In genomic region chr14:25457434-25457957, GRCm38 (mm10) we compare ENCODE assay signal across 8 mouse cellular contexts. TPM values are rescaled to one million over a fixed set of nuclear protein-coding genes. Genes with fewer than 3 reads are reported as not detected.
A peak's percentile ranks its signal among the peaks of the same experiment; 100 is the strongest.
DNase-seq lines count a peak whose midpoint lies in the region; ATAC-seq and TF ChIP-seq lines count a peak whose summit lies in the region.

No protein-coding gene starts in this region.

- WGBS in bone marrow, adult 2 months = 1% methylated on average over 52 of the region's 52 CpGs
- WGBS in heart, embryonic 14.5 days = under 1% methylated on average over 43 of the region's 52 CpGs
- WGBS in liver, embryonic 11.5 days = 1% methylated on average over 50 of the region's 52 CpGs

- H3K4me1 ChIP-seq in bone marrow, adult 2 months (ENCODE audit: control insufficient read depth, insufficient read depth, low read length) = peaks cover 3% of the 10 kb centered on the region
- H3K4me1 ChIP-seq in heart, embryonic 14.5 days (ENCODE audit: control insufficient read depth in 2 of 2, insufficient read depth in 2 of 2, low read length in 2 of 2) = peaks cover 24 to 45% of the 10 kb centered on the region in 2 experiments
- peaks cover 24% of the 10 kb centered on the region for H3K4me1 ChIP-seq in liver, embryonic 11.5 days (replicated peaks; ENCODE audit: control insufficient read depth, insufficient read depth, low read length)

- H3K9me3 ChIP-seq in heart, embryonic 14.5 days (ENCODE audit: control insufficient read depth, low read length) = no peaks in the 10 kb centered on the region
- no peaks in the 10 kb centered on the region for H3K9me3 ChIP-seq in liver, embryonic 11.5 days (ENCODE audit: control insufficient read depth, low read length)

- H3ac ChIP-seq in myocyte (ENCODE audit: control insufficient read depth, insufficient read length) = peak overlapping the region; percentile 80

- peak overlapping the region; percentile 83 for H3K4me2 ChIP-seq in heart, embryonic 14.5 days (ENCODE audit: low read length)
- H3K4me2 ChIP-seq in liver, embryonic 11.5 days = peak overlapping the region; percentile 98
- H3K4me2 ChIP-seq in myocyte (ENCODE audit: low read depth) = peak overlapping the region; percentile 91

- H3K79me2 ChIP-seq in myocyte (ENCODE audit: control insufficient read depth, insufficient read depth) = peaks cover 31% of the 10 kb centered on the region

- H3K36me3 ChIP-seq in heart, embryonic 14.5 days (ENCODE audit: control insufficient read depth, insufficient read depth, low read length) = no peaks in the 10 kb centered on the region
- no peaks in the 10 kb centered on the region for H3K36me3 ChIP-seq in liver, embryonic 11.5 days (ENCODE audit: control insufficient read depth, insufficient read depth, low read length)
- H3K36me3 ChIP-seq in myocyte (ENCODE audit: control insufficient read depth, insufficient read depth) = no peaks in the 10 kb centered on the region

- peak; percentile 85 for DNase-seq in A20 (ENCODE audit: low read depth, low spot score)
- DNase-seq in fibroblast of lung, adult 2 months (ENCODE audit: low read depth) = peak; percentile 94
- DNase-seq in kidney, postnatal 10 days = peak; percentile 98
- peak; percentile 97 for DNase-seq in liver, embryonic 11.5 days (ENCODE audit: low spot score)
- peak; percentile 83 to 91 for DNase-seq in spleen, postnatal 4 days (ENCODE audit: low spot score in 2 of 2)

- peak; percentile 25; the same call in 1 of the 2 replicates for TF ChIP-seq CTCF in bone marrow, adult 2 months (IDR thresholded peaks at IDR 0.05; ENCODE audit: control insufficient read depth, insufficient read depth, low read length)

- peak overlapping the region; percentile 74 for H3K4me3 ChIP-seq in bone marrow, adult 2 months (replicated peaks; ENCODE audit: control insufficient read depth, low read depth, low read length)
- peak overlapping the region; percentile 77 to 93 for H3K4me3 ChIP-seq in heart, embryonic 14.5 days (ENCODE audit: control insufficient read depth in 1 of 2, insufficient read depth in 1 of 2, low read depth in 1 of 2, low read length in 2 of 2)
- H3K4me3 ChIP-seq in liver, embryonic 11.5 days (ENCODE audit: low read depth, low read length) = peak overlapping the region; percentile 92
- peak overlapping the region; percentile 93 for H3K4me3 ChIP-seq in myocyte

- TF ChIP-seq POLR2A in bone marrow, adult 2 months (IDR thresholded peaks at IDR 0.05; ENCODE audit: borderline replicate concordance, control insufficient read depth, low read depth, low read length) = peak; percentile 27; the same call in 1 of the 2 replicates
- TF ChIP-seq POLR2A in myocyte (IDR thresholded peaks at IDR 0.05; ENCODE audit: insufficient read length, low read depth) = peak; percentile 41

- no peaks in the 10 kb centered on the region for H3K27me3 ChIP-seq in heart, embryonic 14.5 days (ENCODE audit: control insufficient read depth, insufficient read depth, low read length)
- 0 out of 2 replicates have a peak, but pooled peaks cover 3% of the 10 kb centered on the region for H3K27me3 ChIP-seq in liver, embryonic 11.5 days (replicated peaks; ENCODE audit: control insufficient read depth, insufficient read depth, low read length)
- no peaks in the 10 kb centered on the region for H3K27me3 ChIP-seq in myocyte (ENCODE audit: control insufficient read depth, insufficient read depth, insufficient read length)

- H3K9ac ChIP-seq in heart, embryonic 14.5 days (ENCODE audit: low read length) = peak overlapping the region; percentile 99
- H3K9ac ChIP-seq in liver, embryonic 11.5 days (ENCODE audit: low read depth, low read length) = peak overlapping the region; percentile 55

- peak overlapping the region; percentile 34; the same call in 1 of the 2 replicates for H3K27ac ChIP-seq in bone marrow, adult 2 months (ENCODE audit: control insufficient read depth, insufficient read depth, low read depth, low read length, poor library complexity)
- peak overlapping the region; percentile 94 to 100 for H3K27ac ChIP-seq in heart, embryonic 14.5 days (replicated peaks in 1 of 2; ENCODE audit: control insufficient read depth in 1 of 2, insufficient read depth in 1 of 2, low read depth in 2 of 2, low read length in 2 of 2)
- peak overlapping the region; percentile 30 for H3K27ac ChIP-seq in liver, embryonic 11.5 days (ENCODE audit: low read depth, low read length)

- ATAC-seq in heart, embryonic 14.5 days (ENCODE audit: insufficient number of reproducible peaks, insufficient read depth, low FRiP score, low read depth) = peak; percentile 81
- peak; percentile 66 for ATAC-seq in liver, embryonic 11.5 days (replicated peaks; ENCODE audit: low FRiP score)

TF ChIP-seq in myocyte, 11 proteins besides CTCF, POLR2A, EP300 and RAD21:
- TF ChIP-seq CEBPB (IDR thresholded peaks at IDR 0.05; ENCODE audit: insufficient read depth, poor library complexity, severe bottlenecking) = no peak
- no peak for TF ChIP-seq USF1 (IDR thresholded peaks at IDR 0.05; ENCODE audit: low read depth)
- TF ChIP-seq MYOD1 (IDR thresholded peaks at IDR 0.05; ENCODE audit: control insufficient read depth in 1 of 3, insufficient read length in 2 of 3, low read depth in 2 of 3) = peak in 2 of 3 experiments; percentile 47 to 72
- TF ChIP-seq POLR2AphosphoS2 (IDR thresholded peaks at IDR 0.05; ENCODE audit: insufficient read length, low read depth) = peak; percentile 48
- TF ChIP-seq REST (IDR thresholded peaks at IDR 0.05; ENCODE audit: insufficient read depth, insufficient read length) = no peak
- TF ChIP-seq TCF12 (IDR thresholded peaks at IDR 0.05; ENCODE audit: insufficient read depth, poor library complexity, severe bottlenecking) = no peak
- peak in 2 of 3 experiments; percentile 55 to 66 for TF ChIP-seq MYOG (IDR thresholded peaks at IDR 0.05; ENCODE audit: control insufficient read depth in 1 of 3, insufficient read depth in 1 of 3, insufficient read length in 2 of 3, low read depth in 2 of 3)
- peak; percentile 3 for TF ChIP-seq TCF3 (IDR thresholded peaks at IDR 0.05; ENCODE audit: insufficient read length, low read depth)
- no peak for TF ChIP-seq MAX (IDR thresholded peaks at IDR 0.05; ENCODE audit: low read depth)
- TF ChIP-seq SRF (IDR thresholded peaks at IDR 0.05; ENCODE audit: control insufficient read depth, insufficient read length, low read depth) = peak; percentile 27
- TF ChIP-seq E2F4 (IDR thresholded peaks at IDR 0.05; ENCODE audit: insufficient read depth) = peak; percentile 44

RNA-seq across cellular contexts. Expression of gene Zmiz1, which starts 1.5 kb away (rescaled TPM):
- polyA plus RNA-seq in bone marrow, adult 2 months (2011; ENCODE audit: insufficient read depth, insufficient read length, low replicate concordance, missing spikeins) = 12.6 and 27.2 TPM in 2 replicates
- polyA plus RNA-seq in heart, embryonic 14.5 days (2014; fragmentation: Nextera tagmentation; extraction: Ambion mirVana) = 27.7 and 31.3 TPM in 2 replicates
- 27.5 and 31.0 TPM in 2 replicates for polyA plus RNA-seq in liver, embryonic 11.5 days (2014; fragmentation: Nextera tagmentation; extraction: Ambion mirVana)
- 34.5 TPM for polyA plus RNA-seq in myocyte (2012; fragmentation: generic; extraction: Trizol)

Comparison
In these comparisons a context has a peak if more than half of its experiments do, and no peak if none do; other contexts are left out.
1. Peak in every context shown above with its lines: DNase-seq, ATAC-seq, H3K4me3 ChIP-seq and H3K27ac ChIP-seq.
2. H3K27ac ChIP-seq: peak in every context shown above with its lines; median percentile 97 in heart, embryonic 14.5 days; 34 in bone marrow, adult 2 months; 30 in liver, embryonic 11.5 days.